Mouse (Mus musculus): ENCODE data around the gene Tbx3. TPM values are rescaled to one million over a fixed set of nuclear protein-coding genes. Genes with fewer than 3 reads are reported as not detected.

Gene Tbx3
- polyA plus RNA-seq, 1 experiment from 2014 or later: 44.1 TPM

GRCm38 (mm10) chr5:119712679-119713246 lies 42.3 kb downstream of the Tbx3 start:
- H3K27ac ChIP-seq (ENCODE audit: low read depth): no peak overlapping the region

DNA sequence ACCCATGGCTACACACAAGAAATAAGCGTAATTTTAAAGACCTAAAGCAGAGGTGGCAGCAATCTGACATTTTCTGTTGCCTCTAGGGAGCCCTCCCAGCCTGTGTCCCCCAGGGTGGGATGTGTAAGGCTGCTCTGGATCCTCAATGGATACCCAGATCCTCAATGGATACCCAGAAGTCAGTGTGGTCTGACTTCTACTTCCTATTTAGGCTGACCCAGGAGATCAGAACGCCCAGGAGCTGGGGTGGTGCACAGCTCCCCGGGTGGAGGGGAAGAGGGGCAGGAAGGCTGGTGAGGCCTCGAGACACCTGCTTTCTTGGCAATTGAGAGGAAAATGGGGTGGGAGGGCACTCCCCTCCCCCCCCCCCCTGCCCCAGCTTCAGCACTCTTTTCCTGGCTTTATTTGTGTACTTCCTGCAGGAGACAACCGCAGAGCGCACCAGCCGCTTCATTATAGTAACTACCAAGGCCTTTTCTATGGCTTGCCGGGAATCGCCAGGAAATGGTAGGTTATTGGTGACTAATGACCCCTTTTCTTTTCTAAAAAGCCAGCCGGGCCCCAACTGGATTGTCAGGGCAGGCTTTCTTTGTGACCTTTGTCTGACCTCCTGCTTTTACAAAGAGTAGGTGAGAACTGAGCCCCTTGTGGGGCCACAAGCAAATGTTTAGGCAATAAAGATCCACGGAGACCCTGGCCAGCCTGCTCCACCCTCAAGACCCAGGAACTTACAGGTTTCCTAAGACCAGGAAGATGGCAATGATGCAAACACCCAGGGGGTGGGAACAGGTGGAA lies 50.2 kb downstream of the Tbx3 start:
- Histone ChIP-seq H3K9ac (ENCODE audit: low read length) (no peak overlapping the region), H3K4me1 (replicated peaks; ENCODE audit: control insufficient read depth, insufficient read depth, low read length) (no peaks in the 10 kb centered on the region), H3K36me3 (ENCODE audit: control insufficient read depth, insufficient read depth, low read length) (no peaks in the 10 kb centered on the region), H3K27ac (ENCODE audit: low read depth) (no peak overlapping the region), H3K27me3 (replicated peaks; ENCODE audit: control insufficient read depth, insufficient read depth, low read length) (no peaks in the 10 kb centered on the region), H3K4me3 (ENCODE audit: low read depth, low read length) (no peak overlapping the region), H3K9me3 (ENCODE audit: control insufficient read depth, low read length) (no peaks in the 10 kb centered on the region), H3K4me2 (ENCODE audit: low read length) (no peak overlapping the region)
- DNase-seq (ENCODE audit: low spot score) (no peak), ATAC-seq (replicated peaks; ENCODE audit: low FRiP score, low TSS enrichment, low read depth) (no peak)
- 20% methylated on average over 11 of the region's 11 CpGs for WGBS

More at GRCm38 (mm10) chr5:119712679-119713246, 42.3 kb downstream of the Tbx3 start:
- Histone ChIP-seq H3K4me2 (ENCODE audit: low read length) (peak overlapping the region; percentile 44), H3K4me3 (ENCODE audit: low read depth, low read length) (0 out of 2 replicates have a peak overlapping the region, but pooled peaks have one; percentile 14), H3K36me3 (ENCODE audit: control insufficient read depth, insufficient read depth, low read length) (no peaks in the 10 kb centered on the region), H3K4me1 (replicated peaks; ENCODE audit: control insufficient read depth, insufficient read depth, low read length) (no peaks in the 10 kb centered on the region), H3K9ac (ENCODE audit: low read length) (no peak overlapping the region), H3K27me3 (replicated peaks; ENCODE audit: control insufficient read depth, insufficient read depth, low read length) (peaks cover 12% of the 10 kb centered on the region; the same call in 1 of the 2 replicates), H3K9me3 (ENCODE audit: control insufficient read depth, low read length) (0 out of 2 replicates have a peak, but pooled peaks cover 3% of the 10 kb centered on the region)
- 4% methylated on average over 22 of the region's 22 CpGs for WGBS
- peak; percentile 92 for DNase-seq (ENCODE audit: low spot score)
- ATAC-seq (replicated peaks; ENCODE audit: low FRiP score, low TSS enrichment, low read depth): peak; percentile 77

GRCm38 (mm10) chr5:119732978-119733377 lies 62.5 kb downstream of the Tbx3 start:
- Histone ChIP-seq H3K4me3 (ENCODE audit: low read depth, low read length) (no peak overlapping the region), H3K4me1 (replicated peaks; ENCODE audit: control insufficient read depth, insufficient read depth, low read length) (no peaks in the 10 kb centered on the region), H3K36me3 (ENCODE audit: control insufficient read depth, insufficient read depth, low read length) (no peaks in the 10 kb centered on the region), H3K4me2 (ENCODE audit: low read length) (no peak overlapping the region), H3K27ac (ENCODE audit: low read depth) (no peak overlapping the region), H3K9ac (ENCODE audit: low read length) (no peak overlapping the region), H3K27me3 (replicated peaks; ENCODE audit: control insufficient read depth, insufficient read depth, low read length) (no peaks in the 10 kb centered on the region), H3K9me3 (ENCODE audit: control insufficient read depth, low read length) (no peaks in the 10 kb centered on the region)
- ATAC-seq (replicated peaks; ENCODE audit: low FRiP score, low TSS enrichment, low read depth): no peak
- WGBS: 48% methylated on average over 7 of the region's 7 CpGs
- no peak for DNase-seq (ENCODE audit: low spot score)

Other genes with a start within 250 kb of the Tbx3 start
- not detected in 2 replicates for gene Tbx5, start 162.0 kb downstream of the Tbx3 start, polyA plus RNA-seq (2014; fragmentation: Nextera tagmentation; extraction: Ambion mirVana)